Mouse (Mus musculus) bone marrow, adult 2 months (tissue): ENCODE measurements at regions not wholly inside any gene's neighbourhood (a gene's known extent, or its start where the extent isn't known, plus 50 kb on each side); places are given as distances from the start of the nearest gene placed in this dataset.

ENCODE experiments used
- H3K27ac ChIP-seq: fragments of 200-500 bp; 2 replicates; pipeline ENCODE4 v1.5.1; 2012; ENCODE audit warnings: low read depth, mild to moderate bottlenecking, control low read depth, inconsistent platforms, low read length; ENCODE audit not compliant: control insufficient read depth, poor library complexity, insufficient read depth
- H3K4me1 ChIP-seq: fragments of 200-500 bp; 2 replicates; pipeline ENCODE4 v1.6.1; 2011; ENCODE audit warnings: low read length; ENCODE audit not compliant: control insufficient read depth, insufficient read depth
- H3K4me3 ChIP-seq: fragments of 200-500 bp; replicated peaks from 2 replicates; pipeline ENCODE3; 2011; ENCODE audit warnings: mild to moderate bottlenecking, low read depth, low read length, control low read depth; ENCODE audit not compliant: control insufficient read depth
- CTCF ChIP-seq: fragments of 200-500 bp; IDR thresholded peaks from 2 replicates; pipeline ENCODE4 v1.5.1; 2011; ENCODE audit warnings: low read length, control low read depth; ENCODE audit not compliant: control insufficient read depth, insufficient read depth
- POLR2A ChIP-seq: fragments of 200-500 bp; IDR thresholded peaks from 2 replicates; pipeline ENCODE4 v1.6.1; 2011; ENCODE audit warnings: low read depth, mild to moderate bottlenecking, control low read depth, low read length, borderline replicate concordance; ENCODE audit not compliant: control insufficient read depth
- WGBS: fragments of 180-500 bp; shearing (Covaris S2); methylation state at CpG from one replicate; pipeline ENCODE4 v1.1.7; 2018; 5-methylcytosine and 5-hydroxymethylcytosine counted together

DNA sequence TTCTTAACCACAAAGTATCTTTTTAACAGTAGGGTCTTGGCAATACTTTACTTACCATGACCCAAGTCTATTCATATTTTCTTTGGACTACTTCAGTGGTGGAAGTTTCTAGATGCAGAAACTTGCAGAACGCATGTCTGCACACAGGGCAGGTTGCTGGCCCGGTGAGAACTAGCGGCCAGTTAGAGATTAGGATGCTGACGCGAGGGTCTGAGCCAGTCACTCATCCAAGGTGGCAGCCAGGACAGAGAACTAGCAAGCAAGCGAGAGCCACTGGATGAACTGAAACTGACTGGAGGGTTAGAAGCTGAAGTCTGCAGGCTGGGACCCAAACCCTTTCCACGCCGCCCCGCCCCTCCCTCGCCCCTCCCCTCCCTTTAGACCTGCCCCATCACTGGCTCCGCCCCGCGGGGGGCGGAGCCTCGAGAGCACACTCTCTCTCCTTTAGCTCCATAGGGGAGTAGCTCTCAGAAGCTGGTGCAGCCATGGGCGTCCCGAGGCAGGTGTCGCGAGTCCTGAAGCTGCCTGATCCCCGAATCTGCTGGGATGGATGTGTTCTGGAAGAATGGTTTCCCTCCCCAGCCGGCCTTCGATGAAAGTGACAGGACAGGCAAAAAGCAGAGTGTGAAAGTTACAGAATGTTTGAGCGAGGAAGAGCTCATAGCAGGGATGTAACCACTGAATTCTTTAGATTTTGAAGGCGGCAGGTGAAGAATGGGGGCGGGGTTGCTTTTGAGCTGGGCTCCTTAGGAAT, 117.0 kb downstream of the Fam161a start:
- H3K4me3 ChIP-seq = peak overlapping the region; percentile 31
- H3K4me1 ChIP-seq = no peaks in the 10 kb centered on the region
- 4% methylated on average over 25 of the region's 25 CpGs for WGBS
- no peak overlapping the region for H3K27ac ChIP-seq
- TF ChIP-seq POLR2A (no peak), CTCF (no peak)

DNA sequence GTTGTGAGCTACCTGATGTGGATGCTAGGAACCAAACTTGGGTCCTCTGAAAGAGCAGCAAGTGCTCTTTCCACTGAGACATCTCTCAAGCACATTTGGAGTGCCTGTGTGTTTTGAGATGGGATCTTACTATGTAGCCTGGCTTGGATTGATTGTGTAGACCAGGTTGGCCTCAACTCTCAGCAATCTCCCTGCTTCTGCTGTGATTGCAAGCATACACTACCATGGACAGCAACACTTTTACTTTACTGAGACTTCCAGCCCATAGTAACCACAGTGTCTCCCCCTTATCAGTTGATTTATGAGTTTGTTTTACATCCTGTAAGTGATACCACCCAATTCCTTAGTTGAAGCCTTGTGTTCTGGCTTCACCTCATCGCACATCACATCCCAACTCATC, 123.8 kb downstream of the Fam161a start:
- Histone ChIP-seq H3K27ac (no peak overlapping the region), H3K4me1 (no peaks in the 10 kb centered on the region), H3K4me3 (no peak overlapping the region)
- TF ChIP-seq CTCF (no peak), POLR2A (no peak)
- WGBS = 37% methylated on average over 1 of the region's 1 CpGs

- H3K4me3 ChIP-seq = no peak overlapping the region
- WGBS = 76% methylated on average over 1 of the region's 1 CpGs
- H3K4me1 ChIP-seq = no peaks in the 10 kb centered on the region
- H3K27ac ChIP-seq = no peak overlapping the region
- no peak for TF ChIP-seq CTCF
- no peak for TF ChIP-seq POLR2A
These were observed 124.2 kb upstream of the Xpo1 start for GRCm38 (mm10) chr11:23131632-23132031.

DNA sequence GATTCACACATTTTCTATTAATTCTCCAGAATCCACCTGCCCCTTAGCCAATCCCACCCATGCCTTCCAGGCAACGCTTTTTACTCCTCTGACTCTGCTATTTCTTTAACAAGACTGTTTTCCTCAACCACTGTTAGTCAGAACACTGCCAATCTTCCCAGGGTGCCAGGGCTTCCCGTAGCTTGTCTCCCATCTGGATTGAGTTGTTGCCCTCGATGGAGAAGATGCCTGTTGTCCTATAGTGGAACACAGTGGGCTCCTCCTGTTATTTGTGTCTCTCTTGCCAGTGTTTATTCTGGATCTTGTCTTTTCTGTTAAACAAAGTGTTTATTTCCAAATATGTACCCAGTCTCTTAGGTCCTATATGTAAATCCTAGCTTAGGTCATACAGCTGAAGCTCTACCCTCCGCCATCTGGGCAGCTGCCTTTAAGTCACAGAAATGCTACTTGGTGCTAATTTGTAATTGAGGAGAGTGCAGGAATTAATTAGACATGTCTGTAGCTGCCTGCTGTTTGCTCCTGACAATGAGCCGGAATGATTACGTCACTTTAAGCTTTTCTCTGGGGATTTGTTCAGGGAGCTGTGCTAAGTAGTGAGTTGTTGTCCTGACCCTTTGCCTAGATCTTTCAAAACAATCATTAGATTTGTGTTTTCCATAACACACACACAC, 115.3 kb upstream of the Xpo1 start:
- 84% methylated on average over 6 of the region's 6 CpGs for WGBS
- TF ChIP-seq CTCF (no peak), POLR2A (no peak)
- Histone ChIP-seq H3K4me3 (no peak overlapping the region), H3K4me1 (no peaks in the 10 kb centered on the region; the same call in 1 of the 2 replicates), H3K27ac (no peak overlapping the region)

DNA sequence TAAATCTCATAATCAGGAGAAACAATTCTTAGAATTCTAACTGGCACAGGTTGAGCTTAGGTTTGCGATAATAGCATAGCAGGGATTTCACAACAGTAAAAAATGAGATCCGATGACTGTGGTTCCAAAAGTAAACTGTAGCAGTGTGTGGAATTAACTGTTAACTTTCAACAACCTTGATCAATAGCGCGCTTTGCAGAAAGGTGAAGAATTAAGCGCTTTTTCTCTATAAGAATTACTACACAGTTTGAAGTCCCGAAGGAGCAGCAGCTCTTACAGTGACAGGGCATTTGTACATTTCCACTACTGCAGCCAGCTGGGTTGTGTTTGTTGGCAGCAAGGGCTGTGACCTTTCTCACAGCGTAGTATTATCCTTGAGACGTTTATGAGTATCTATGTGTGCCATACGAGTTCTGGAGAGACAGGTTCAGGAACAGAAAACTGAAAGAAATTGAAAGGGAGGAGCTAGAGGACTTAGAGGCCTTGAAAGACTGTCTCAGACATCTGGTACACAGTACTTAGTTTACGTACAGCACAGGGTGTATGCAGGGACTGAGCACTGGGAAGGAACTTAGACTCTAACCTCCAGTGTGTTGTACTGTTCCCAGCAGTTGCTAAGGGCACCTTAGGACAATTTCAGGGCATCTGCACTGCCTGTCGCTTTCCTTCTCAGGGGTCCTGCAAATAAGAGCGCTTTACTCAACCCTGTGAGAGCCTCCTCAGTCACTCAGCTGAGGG, 114.6 kb upstream of the Xpo1 start:
- 82% methylated on average over 12 of the region's 12 CpGs for WGBS
- H3K4me3 ChIP-seq = no peak overlapping the region
- H3K27ac ChIP-seq = no peak overlapping the region
- TF ChIP-seq POLR2A (no peak), CTCF (no peak)
- no peaks in the 10 kb centered on the region; the same call in 1 of the 2 replicates for H3K4me1 ChIP-seq

DNA sequence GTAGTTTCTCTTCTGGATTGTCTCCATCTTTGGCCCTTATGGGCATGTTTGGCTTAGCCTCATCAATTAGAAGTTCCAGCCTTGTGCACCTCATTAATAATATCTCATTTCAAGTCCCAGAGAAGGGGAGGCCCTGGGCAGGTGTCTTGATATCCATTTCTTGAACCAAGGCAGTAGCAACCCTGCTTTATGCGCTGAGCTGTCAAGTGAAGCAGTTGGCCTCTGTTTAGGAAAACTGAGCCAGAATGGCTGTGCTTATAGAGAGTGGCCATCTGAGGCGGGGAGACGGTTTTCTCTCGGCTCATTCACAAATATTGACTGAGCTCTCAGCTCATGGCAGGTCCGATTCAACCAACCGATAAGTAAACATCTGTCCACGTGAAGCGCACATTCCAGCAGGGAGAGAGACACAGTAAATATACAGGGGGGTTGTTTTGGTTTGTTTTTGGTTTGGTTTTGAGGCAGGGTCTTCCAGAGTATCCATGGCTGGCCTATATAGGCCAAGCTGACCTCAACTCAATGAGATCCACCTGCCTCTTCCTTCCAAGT, 107.7 kb upstream of the Xpo1 start:
- Histone ChIP-seq H3K4me3 (no peak overlapping the region), H3K27ac (no peak overlapping the region), H3K4me1 (no peaks in the 10 kb centered on the region)
- WGBS = 85% methylated on average over 8 of the region's 8 CpGs
- TF ChIP-seq CTCF (no peak), POLR2A (no peak)

DNA sequence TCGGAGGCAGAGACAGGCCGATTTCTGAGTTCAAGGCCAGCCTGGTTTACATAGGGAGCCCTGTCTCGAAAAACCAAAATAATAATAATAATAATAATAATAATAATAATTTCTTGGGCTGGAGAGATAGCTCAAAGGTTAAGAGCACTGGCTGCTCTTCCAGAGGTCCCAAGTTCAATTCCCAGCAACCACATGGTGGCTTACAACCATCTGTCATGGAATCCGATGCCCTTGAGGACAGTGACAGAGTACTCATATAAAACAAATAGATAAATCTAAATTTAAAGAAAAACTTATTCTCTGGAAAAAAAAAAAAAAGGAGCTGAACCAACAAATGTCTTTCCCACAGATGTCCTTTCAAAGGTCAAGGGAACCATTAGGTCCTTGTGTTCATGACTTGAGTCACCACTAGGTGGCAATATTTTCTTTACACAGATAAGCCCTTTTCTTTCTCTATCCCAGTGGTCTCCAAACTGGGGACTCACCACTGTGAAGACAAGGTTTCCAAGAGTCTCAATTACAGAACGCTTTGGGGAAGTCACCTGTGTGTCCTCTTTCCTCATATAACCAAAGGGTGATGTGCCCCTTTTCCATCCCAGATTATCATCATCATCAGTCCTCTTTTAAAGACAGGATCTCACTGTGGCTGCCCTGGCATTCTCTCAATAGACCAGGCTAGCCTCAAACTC, 106.1 kb upstream of the Xpo1 start:
- Histone ChIP-seq H3K4me3 (no peak overlapping the region), H3K27ac (no peak overlapping the region), H3K4me1 (no peaks in the 10 kb centered on the region)
- 66% methylated on average over 5 of the region's 5 CpGs for WGBS
- TF ChIP-seq CTCF = no peak
- no peak for TF ChIP-seq POLR2A

DNA sequence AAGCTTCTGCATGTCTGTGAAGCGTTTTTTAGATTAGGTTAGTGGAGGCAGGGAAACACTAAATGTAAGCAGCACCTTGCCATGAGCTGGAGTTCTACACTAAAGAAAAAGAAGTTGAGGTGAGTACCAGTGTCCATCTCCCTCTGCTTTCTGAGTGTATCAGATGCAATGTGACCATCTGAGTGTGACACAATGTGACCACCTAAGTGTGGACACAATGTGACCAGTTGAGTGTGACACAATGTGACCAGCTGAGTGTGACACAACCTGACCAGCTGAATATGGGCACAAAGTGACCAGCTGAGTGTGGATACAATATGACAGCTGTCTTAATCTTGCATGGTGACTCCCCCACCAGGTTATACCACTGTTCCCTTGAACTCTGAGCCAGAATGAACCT, 101.0 kb upstream of the Xpo1 start:
- WGBS = 72% methylated on average over 1 of the region's 1 CpGs
- Histone ChIP-seq H3K4me1 (no peaks in the 10 kb centered on the region), H3K4me3 (no peak overlapping the region), H3K27ac (no peak overlapping the region)
- TF ChIP-seq POLR2A (no peak), CTCF (no peak)
